Mouse (Mus musculus): ENCODE data around the gene Efna3.
A peak's percentile ranks its signal among the peaks of the same experiment; 100 is the strongest.

Gene Efna3

DNA sequence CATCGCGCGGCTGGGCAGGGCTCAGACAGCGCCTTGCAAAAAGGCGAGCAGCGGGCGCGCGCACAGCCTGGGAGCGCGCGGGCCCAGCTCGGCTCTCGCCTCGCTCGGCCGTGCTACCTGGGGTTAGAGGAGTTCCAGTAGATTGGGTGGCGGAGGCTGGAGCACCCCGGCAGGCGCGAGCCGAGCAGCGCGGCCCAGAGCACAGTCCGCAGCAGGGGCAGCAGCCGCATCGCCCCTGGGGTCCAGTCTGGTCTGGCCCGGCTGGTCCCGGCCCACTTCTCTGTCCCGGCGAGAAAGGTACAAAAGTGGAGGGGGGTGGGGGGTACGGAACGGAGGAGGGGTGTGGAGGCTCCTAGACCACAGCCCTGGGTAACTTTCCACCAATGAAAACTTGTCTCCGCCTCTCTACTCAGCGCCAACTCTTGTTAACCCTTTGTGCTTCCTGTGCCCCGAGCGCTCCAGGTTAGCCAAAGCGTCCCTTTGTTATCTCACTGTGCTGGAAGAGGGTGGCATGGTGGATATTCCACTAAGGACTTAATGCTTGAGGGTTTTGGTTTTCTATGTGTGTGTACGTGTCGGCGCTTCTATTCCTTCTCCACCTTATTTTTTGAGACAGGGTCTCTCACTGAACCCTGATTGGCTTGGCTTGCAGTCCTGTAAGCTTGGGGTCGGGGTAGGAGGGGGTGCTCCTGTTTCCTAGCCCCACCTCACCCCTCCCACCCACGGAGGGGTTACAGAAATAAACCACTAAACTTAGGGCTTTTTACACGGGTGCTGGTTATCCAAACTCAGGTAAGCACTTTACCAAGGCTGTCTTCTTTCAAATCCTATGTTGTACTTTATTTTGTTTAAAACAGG lies 15.2 kb upstream of the Efna3 start, which contains the start of gene Efna4:
Gene Efna4, minus strand, starts transcription at position 308 of the 858 bp plus-strand sequence.
- peak; percentile 31 for DNase-seq (ENCODE audit: low read depth, low spot score)

DNA sequence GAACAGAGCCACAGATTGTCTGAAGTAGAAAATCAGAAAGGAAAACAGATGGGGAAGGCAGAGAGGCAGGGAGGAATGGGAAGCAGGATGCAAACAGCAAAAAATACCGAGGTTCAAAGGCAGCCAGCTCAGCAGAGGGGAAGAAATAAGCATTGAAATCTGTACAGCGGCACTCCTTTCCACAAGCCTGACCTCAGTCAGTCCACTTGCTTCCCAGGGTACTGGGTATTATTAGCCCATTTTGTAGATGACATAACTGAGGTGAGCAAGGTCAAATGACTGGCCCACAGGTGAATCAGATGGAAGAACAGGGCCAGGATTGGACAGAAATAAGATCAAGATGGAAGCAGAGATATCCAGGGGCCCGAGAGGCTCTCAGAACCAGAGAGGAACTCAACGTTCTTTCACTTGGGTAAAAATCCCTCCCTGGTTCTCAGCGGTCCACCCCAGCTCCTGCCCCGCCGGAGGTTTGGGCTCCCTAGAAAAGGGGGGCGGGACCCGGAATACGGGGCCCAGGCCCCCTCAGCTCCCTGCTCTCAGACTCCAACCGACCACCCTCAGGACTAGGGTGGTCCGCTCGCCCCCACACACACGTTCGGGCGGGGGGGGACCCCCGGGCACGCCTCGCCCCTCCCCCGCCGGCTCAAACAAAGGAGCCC lies 14.4 kb upstream of the Efna3 start:
- no peak for DNase-seq (ENCODE audit: low read depth, low spot score)

DNA sequence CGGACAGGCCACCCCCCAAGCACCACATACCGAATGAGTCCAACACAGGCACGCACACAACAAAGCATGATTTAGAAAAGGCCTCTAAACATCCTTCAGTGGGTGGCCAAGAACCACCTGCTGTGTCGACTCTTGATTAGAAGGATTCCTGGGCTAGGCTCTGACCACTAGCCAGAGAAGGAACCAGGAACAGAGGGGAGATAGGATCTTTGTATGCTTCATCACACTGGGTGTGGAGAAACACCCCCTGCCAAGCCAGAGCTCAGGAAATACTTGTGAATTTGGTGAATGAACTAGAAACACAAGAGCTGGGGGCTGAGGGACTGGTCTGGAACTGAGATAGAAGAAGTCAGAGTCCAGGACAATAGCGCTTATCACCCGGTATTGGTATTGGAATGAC lies 13.8 kb upstream of the Efna3 start:
- DNase-seq (ENCODE audit: low read depth, low spot score): no peak

DNA sequence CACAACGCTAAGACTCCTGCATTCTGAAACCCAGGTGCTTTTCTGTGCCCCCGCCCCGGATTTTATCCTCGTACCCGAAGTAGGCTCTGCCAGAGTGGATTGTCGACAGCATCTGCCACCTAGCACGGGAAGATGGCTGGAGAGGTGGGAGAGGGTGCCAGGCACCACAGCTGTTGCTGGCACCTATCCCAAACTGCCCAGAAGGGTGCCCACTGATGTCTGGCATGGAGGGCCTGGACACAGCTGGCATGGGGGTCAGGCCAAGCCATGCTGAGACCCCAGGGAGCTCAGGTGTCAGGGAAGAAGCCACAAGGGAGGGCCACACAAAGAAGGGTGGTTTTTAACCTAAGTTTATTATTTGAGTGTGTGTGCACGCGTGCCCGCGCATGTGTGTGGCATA lies 10.3 kb upstream of the Efna3 start:
- DNase-seq (ENCODE audit: low read depth, low spot score): no peak

DNA sequence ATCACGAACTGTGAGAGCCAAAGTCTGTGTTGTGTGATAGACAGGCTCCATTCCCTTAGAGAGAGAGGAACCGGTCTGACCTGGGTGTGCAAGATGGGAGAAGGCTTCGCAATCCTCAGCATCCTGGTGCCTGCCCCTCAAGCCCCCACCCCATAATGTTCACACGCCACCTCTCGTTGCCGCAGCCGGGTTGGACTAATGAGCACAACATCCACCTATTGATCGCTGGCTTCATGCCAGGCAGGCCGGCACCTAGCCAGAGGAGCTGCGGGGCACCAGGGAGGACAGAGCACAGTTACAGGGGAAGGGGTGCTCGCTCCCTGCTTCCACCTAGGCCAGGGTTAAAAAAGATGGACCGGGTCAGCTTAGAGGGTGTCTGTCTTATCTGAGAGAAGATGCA lies 9.7 kb upstream of the Efna3 start:
- DNase-seq (ENCODE audit: low read depth, low spot score): no peak

DNA sequence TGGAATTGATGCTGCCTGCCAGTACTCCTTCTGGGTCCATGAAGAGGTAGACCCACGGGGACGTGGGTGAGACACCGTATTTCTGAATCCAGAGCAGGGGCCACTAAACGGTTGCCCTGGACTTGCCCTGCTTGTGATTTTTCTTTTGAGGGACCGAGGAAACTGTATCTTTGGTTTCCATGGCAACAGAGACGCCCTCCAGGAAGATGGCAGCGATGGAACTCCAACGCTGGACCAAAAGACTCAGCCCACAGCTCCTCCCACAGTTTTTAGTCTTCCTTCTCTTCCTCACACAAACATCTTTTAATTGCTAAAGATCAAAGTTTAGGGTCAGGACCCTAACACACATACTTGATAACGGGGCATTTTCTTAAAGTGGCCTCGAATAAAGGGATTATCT lies 9.2 kb upstream of the Efna3 start:
- peak; percentile 49 for DNase-seq (ENCODE audit: low read depth, low spot score)

DNA sequence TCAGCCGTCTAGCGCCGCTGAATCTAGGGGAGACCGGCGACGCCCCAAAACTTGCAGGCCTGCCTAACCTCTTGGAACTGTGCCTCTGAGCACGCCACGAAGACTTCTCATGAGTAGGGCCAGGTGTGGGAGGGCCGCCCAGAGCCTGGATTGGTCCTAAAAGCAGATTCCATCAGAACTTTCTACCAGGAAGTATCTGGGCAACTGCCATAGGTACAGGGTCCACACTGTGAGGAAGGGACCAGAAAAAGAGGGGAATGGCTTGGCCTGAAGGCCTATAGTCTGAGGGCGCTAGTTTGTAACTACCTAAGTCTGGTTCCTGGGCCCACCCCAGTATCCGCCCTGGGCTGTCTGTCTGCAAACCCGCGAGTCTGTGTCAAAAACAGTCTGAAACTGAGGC lies 8.8 kb upstream of the Efna3 start:
- no peak for DNase-seq (ENCODE audit: low read depth, low spot score)

DNA sequence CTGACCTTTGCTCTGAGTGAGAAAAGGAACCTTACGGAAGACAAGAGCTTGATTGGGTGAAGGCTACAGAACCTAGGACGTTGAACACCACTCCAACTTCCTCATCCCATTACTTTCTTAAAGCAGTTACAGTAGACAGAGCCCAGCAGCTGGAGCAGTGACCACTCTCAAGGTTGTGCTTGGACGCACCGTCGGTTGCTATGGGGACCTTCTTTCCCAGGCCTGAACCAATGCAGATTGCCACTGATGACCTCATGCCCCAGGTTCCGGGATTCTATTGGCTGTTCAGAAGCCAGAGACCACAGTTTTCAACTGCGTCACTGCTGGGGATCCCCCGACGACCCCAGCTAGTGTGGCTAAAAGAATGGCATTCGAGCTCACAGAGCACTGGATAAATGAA lies 8.2 kb upstream of the Efna3 start:
- DNase-seq (ENCODE audit: low read depth, low spot score): no peak

DNA sequence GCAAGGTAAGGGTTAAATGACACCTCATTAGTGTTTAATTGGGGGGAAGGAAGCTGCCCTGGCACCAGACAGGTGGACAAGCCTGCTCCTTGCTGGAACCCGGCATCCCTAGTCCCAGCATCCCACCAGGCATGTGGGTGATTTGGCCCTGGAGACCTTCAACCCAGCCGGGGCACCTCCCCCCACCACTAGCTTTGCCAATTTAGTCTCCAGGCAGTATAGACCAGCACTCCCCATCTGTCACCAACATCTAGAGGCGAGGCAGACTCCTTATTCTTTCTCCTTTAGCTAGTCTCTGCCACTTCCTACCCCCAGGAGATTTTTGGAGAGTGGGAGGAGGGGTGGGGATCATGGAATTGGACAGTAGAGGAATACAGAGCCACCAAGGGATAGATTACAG lies 7.6 kb upstream of the Efna3 start:
- DNase-seq (ENCODE audit: low read depth, low spot score): no peak

DNA sequence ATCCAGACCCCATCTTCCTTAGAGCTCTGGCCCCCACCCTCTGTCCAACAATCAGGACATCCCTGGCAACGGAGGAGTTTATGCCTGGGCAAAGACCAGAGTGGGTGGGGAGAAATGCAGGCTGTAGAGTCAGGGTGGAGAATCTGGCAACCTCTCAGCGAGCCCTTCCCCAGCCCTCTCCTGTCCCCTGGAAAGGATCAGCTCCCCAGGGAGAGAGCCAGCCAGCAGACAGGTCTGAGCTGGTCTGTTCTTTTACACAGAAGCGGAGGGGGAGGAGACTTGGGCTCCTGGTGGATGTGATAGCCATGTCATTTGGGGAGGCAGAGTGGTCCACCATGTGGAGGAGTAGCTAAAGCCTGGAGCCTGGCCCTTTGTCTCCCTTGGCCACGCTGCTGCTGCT lies 5.9 kb upstream of the Efna3 start:
- DNase-seq (ENCODE audit: low read depth, low spot score): no peak

DNA sequence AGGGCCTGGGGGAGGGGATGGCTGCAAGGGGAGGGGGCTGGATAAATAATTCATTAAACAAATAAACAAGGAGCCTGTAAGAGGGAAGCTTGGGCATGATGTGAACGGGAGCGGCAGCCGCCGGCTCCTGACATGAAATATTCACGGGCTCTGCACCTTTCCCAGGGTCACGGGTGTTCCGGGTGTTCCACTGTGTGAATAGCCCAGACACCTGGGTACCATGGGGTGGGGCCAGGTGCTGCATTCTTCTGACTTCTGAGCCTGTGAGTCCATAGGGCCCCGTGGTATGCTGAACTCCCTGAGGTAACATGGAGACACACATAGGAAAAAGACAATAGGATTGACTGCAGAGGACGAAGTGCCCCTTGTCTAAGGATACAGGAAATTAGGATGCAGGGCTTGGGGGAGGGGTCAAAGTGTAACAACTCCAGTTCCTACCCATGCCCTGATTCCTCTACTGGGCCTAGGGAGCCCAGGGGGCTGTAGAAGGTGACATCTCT lies 4.7 kb upstream of the Efna3 start:
- no peak for DNase-seq (ENCODE audit: low read depth, low spot score)

DNA sequence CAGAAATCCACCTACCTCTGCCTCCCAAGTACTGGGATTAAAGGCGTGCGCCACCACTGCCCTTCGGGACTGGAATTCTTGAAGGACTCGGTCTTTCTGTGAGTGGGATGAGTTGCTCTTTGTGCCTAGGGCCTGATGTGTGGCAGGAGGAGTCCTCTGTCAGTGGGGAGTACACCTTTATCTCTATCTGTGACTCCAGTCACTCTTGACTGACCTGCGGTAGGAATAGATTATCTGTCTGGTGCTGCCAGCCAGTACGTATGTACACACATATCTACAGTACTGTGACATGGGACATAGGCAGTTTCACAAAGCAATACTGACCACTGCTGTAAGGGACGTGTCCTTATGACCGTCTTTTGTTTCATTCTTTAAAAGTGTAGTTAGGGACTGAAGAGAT lies 3.1 kb upstream of the Efna3 start:
- no peak for DNase-seq (ENCODE audit: low read depth, low spot score)

DNA sequence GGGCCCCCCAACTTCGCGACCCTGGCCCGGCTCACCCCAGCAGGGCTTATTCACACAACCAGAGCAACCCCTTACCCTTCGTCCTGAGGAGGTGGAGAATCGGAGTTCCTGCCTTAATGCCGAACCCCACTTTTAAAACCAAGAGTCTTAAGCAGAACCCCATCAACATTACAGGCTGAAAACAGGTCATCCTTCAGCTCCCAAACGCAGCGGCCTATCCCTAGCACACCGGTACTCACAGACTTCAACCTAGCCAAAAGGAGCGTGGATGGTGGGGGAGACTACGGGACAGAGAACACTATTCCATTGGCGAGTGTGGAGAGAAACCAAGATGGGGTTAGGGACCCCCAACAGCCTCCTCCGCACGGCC lies 649 bp downstream of the Efna3 start:
- peak; percentile 47 for DNase-seq (ENCODE audit: low read depth, low spot score)

DNA sequence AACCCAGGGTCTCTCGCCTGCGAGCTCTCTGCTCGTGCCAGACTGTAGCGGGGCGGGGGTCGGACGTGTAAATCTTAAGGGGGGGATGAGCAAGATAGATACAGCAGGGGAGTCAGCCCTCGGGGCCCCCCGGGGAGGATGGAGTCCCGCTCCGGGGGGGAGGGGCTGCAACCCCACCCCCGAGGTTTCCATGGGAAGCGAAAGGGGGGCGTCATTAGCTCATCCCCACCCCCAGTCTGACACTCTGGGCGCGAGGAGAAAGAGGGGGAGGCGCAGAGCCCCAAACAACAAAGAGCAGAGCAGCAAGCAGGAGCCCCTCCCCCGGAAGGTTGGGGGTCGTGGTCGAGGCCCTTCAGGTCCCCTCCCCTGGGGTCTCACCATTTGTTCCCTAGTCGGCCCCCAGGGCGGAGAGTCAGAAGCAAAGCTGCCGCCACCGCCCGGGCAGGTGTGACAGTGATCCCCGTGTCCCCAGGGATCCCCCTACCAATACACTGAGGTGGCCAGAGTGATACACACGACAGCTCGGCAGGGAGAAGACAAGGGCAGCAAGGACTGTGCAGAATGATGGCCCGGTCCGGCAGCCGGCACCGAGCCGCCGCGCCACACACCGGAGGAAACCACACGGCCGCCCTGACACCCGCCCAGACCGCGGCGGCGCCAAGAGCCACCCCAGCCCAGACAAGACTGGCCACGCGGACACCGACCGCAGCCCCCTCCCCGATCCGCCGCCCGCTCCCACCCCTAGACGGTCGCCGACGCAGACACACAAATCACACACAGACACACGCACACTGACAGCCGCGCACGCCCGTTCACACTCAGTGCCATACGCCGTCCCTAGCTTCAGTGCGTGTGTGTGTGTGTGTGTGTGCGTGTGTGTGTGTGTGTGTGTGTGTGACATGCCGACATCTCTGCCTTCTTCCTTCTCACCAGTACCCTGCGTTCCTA lies 1.3 kb downstream of the Efna3 start:
- peak; percentile 65 for DNase-seq (ENCODE audit: low read depth, low spot score)

DNA sequence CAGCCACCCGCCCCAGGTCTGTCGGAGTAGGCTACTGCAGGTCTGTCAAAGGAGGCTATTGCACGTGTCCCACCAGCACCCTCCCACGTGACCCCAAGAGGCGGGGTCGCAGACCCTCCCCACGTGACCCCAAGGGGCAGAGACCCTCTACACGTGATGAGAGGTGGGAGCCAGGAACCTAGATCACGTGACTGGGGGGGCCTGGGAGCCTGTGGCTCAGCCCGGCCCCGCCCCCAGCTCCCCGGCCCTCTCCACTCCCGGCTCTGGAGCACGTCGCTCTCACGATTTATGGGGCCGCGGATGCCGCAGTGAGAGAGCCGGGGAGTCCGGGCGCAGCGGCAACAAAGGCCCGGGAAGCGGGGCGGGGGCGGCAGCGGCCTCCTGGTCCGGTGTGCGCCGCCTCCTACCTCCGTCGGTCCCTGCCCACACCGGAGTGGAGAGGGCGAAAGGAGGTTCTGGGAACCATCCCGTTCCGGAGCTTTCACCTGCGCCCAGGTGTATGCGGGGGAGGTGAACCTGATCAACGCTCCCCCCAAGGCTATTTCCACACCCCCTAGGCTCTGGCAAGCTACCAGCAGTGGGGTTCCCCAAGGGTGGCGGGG lies 2.1 kb downstream of the Efna3 start:
- peak; percentile 62 for DNase-seq (ENCODE audit: low read depth, low spot score)

DNA sequence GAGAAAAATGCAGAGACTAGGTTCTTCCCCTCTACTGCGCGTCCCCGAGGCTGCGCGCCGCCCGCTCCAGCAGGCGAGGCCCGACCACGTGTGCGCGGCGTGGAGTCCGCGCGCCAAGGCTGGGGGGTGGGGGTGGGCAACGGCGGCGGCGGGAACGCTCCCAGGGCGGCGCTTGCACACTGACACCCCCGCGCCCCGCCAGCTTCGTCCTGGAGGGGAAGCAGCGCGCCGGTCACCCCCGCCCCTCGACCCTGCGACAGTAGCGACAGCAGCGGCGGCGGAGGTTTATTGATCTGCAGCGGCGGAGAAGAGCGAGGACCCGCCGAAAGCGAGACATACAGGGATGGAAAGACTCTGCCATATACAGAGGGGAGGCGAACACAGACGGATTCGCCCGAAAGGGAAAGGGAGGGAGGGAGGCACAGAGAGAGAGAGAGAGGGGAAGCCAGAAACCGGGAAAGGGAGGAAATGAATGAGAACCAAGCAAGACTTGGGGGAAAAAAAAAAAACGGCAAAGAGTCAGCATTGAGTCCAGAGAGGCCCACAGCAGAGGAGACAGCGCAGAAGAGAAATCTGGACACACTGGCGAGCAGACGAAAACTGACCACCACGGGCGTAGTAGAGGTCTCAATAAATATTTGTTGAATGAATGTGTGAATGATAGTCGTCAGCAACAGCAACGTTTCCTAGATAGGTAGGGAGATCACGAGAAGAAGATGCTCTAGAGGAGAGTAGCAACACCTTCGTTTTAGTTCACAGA lies 3.0 kb downstream of the Efna3 start:
- peak; percentile 80 for DNase-seq (ENCODE audit: low read depth, low spot score)

DNA sequence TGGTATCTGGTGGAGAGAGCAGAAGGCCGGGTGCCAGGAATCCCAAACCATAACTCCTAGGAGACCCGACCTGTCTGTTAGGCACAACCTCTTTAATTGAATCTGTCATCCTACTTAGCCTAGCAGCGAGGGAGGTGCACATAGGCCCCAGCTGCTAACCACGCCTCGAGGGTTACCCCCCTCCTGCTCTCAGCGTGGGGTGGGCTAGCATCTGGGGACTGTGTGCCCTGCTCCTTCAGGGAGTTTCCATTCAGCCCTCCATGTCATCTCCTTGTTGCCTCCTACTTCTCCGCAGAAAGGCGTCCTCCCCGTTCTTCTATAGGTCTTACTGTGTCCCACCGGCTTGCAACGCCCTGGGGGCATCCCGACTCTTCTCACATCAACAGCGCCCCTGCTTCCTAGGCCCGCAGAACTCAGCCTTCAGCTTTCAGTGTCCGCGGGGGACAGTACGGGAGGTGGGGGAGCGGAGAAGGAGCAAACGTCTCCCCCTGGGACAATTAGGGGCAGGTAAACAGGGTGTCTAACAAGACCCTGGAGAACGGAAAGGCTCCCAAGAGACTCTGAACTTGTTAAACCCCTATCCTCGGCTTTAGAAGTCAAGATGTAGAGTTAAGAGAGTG lies 3.7 kb downstream of the Efna3 start:
- DNase-seq (ENCODE audit: low read depth, low spot score): no peak

DNA sequence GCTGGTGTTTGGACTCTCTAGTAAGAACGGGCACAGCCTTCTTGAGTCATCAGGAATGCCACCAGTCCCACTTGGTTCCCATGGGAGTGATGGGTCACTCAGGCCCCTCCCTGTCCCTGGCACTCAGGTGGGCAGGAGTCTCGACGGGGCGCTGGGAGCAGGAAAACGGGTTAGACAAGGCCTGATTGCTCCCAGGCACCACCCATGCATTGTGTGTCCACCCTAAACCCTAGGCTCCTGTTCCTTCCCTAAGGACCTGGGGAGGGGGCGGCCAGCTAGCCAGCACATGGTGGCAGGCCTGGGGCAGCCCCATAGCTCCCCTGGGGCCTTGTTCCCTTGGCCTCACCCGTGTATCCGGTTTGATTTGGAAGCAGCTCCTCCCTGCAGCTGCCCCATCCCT lies 4.4 kb downstream of the Efna3 start:
- peak; percentile 48 for DNase-seq (ENCODE audit: low read depth, low spot score)

DNA sequence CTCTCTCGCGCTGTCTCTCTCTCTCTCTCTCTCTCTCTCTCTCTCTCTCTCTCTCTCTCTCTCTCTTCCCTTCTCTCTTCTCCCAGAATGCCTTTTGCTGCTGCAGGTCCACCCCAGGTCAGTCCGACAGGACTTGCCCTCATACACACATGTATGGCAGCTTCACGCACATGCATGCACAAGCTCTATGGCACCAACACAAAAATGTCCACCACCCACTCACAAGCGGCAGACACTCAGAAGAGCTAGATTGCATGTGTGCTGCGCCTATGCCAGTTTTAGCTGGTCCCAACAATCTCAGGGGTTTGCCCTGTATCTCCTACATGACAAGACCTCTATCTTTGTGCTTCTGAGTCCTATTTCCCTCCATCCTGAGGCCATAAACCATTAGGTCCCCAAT lies 5.5 kb downstream of the Efna3 start:
- DNase-seq (ENCODE audit: low read depth, low spot score): peak; percentile 61

DNA sequence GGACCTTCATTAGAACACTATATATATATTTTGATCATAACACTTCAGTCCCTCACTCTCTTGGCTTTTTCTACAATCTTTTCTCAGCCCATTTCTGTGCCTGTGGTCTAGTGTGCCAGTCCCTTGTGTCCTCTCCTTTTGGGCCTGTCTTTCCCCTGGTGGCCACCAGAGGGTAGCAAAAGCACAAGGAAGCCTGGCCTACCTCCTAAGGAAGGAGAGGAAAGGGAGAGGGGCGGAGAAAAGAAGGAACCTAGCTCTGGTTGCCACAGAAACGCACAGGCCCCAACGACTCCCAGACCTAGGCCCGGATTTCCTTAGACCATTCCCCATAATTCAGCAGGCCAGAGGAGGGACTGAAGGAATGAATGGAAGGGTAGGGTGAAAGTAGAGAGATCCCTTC lies 5.9 kb downstream of the Efna3 start:
- peak; percentile 94 for DNase-seq (ENCODE audit: low read depth, low spot score)
